Mouse (Mus musculus): ENCODE data around the gene Abhd2.

Gene Abhd2

GRCm38 (mm10) chr7:79294449-79294980, 21.5 kb downstream of the Abhd2 start:
- DNase-seq = no peak

DNA sequence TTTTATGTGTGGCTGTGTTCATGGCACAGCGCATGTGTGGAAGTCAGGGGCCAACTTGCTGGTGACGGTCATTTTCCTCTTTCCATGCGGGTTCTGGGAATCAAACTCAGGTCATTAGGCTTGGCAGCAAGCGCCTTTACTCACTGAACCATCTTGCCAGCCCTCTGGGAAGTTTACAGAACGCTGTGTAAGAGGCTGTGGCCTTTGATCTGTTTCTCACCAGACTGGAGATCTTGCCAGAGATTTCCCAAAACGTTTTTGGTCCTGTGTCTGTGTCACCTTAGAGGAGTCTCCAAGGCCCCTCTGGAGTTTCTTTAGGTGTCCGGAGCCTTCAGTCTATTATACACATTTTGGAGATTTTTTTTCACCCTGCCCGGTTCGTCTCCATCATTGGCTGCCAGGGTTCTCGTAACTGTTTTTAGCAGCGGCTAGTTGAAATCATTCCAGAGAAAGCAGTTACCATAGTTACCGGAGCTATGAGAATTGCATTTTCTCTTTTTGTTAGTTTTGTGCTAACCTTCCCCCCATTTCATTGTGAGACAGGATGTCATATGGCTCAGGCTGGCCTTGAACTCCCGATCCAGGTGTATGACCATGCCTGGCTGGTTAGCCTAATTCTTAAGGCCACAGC, 22.3 kb downstream of the Abhd2 start:
- DNase-seq = no peak

DNA sequence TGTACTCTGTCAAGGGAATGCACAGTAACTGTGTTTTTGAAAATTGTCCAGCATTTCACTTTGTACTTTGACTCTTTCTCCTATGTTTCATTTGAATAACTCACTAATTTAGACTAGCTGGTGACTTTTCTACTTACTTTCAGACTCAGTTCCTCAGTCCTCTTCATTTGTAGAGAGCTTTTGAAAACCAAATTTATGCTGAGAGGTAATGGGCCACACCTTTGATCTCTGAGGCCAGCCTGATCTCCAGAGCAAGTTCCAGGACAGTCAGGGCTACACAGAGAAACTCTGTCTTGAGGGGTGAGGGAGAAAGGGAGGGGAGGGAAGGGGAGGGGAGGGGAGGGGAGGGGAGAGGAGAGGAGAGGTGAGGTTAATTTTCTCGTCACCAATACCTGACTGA, 25.7 kb downstream of the Abhd2 start:
- DNase-seq = no peak

GRCm38 (mm10) chr7:79299548-79299947, 26.5 kb downstream of the Abhd2 start:
- no peak for DNase-seq

GRCm38 (mm10) chr7:79300432-79301151, 27.6 kb downstream of the Abhd2 start:
- DNase-seq = no peak

DNA sequence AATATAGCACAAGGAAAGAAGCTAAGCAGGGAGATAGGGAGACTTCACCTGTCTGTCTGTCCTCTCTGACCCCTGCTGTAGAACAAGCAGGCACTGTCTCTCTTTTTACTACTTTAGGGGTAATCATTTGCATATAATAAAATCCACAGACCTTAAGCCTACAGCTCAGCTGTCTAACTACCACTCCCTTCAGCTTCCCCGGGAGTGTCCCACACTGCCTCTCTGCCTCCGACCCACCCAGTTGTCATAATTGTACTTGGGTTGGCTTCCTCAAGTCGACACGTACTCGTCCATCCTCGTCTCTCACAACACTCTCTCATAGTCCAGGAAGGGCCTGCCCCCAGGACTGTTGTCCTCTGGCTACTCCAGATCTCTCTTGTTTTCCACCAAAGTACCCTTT, 29.1 kb downstream of the Abhd2 start:
- no peak for DNase-seq

DNA sequence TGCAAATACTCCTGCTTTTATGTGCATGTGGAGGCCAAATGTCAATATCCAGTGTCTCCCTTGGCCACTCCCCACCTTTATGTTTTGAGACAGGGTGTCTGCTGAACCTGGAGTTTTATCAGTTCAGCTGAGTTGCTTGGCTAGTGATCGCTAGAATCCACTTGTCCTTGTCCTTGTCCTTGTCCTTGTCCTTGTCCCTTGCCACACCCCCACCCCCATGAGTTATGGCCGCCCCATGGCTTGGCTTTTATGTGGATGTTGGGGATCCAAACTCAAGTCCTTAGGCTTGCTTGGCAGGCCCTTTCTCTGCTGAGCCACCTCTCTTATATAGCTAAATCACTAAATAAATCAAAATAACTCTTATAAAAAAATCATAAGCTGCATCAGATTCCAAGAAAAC, 29.6 kb downstream of the Abhd2 start:
- DNase-seq = no peak

DNA sequence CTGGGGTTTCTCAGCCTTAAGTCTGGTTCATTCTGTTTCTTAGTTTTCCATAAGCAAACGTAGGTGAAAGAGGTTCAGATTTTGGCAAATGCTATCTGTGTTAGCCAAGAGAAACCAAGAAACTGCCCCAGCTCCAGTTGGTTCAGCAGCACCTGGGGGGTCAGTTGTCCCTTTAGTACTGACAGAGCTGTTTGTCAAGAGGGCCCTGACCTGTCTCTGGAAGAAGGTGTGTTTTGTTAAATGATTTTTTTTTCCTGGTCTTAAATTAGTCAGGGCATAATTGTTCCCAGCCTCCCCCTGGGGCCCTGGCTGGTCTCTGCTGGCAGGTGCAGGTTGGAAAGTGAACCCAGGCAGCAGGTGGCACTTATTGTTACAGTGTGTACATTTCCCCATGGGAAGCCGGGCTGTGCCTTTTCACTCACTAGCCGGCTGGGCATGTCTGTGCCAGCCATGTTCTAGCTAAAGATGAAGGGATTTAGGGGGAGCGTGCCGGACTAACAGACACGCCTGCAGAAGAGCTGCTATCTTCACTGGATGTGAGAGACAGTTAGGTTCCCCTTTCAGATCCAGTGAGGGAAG, 30.3 kb downstream of the Abhd2 start:
- DNase-seq = no peak

- DNase-seq = no peak
Measured at GRCm38 (mm10) chr7:79308455-79309030, 35.5 kb downstream of the Abhd2 start.

GRCm38 (mm10) chr7:79309247-79310190, 36.5 kb downstream of the Abhd2 start:
- DNase-seq = peak in 1 of 2 experiments; percentile 65

GRCm38 (mm10) chr7:79310191-79310555, 37.2 kb downstream of the Abhd2 start:
- DNase-seq = no peak

DNA sequence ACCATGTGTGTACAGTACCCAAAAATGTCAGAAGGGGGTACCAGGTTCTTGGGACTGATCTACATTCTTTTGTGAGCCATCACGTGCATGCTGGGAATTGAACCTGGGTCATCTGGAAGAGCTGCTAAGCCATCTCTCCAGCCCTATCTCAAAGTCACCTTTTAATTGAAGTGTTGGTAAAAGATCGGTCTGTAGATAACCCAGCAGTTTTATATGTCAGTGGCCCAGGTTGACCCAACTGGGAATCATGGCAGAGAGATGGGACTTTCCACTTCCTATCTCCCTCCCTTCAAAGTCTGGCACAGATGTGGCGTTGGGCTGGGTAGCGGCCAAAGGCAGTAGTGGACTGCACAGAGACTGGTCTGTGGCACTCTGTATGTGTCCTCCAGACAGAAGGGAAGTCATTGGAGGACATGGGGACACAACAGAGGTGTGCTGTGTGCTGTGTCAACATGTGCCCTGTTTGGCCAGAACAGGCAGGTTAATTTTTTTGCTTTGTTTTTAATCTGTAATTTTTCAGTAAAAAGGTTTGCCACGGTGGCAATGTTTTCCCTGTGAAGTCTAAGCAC, 38.5 kb downstream of the Abhd2 start:
- peak in 1 of 2 experiments; percentile 59 for DNase-seq

- no peak for DNase-seq
Measured at GRCm38 (mm10) chr7:79312246-79312645, 39.2 kb downstream of the Abhd2 start.

GRCm38 (mm10) chr7:79313519-79314059, 40.6 kb downstream of the Abhd2 start:
- DNase-seq = peak in 1 of 2 experiments; percentile 46

DNA sequence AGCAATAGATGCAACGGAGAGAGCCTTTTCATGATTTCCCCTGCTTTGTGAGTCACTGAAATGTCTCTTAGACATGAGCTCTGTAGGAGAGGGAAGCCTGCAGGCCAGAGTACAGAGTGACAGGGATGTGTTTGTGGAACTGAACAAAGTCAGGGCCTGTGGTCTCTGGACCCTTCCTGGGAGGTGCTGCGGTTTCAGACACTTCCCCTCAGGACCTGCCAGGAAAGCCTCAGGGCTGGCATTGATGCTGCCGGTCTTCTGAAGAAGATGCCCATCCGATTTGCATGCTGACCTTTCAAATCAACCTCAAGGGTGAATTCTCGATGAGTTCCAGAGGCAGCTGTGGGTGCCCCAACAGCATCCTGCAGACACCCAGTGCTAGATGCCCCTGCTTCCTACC, 41.5 kb downstream of the Abhd2 start:
- DNase-seq = no peak

DNA sequence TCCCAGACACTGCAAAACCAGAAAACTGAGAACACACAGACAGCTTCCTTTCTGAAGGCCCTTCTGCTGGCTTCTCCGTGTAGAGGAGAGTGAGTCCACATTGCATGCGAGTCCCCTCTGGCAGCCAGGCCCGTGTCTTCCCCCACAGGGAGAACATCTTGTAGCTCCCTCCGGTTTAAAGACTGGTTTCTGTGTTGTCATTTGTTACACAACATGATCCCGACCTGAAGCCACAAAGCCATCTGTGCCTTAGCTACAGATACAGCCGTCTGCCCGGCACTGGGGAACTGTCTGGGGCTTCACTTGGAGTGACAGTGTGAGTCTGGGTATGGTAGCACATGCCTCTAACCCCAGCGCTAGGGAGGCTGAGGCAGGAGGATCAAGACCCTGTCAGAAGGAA, 42.1 kb downstream of the Abhd2 start:
- no peak for DNase-seq

DNA sequence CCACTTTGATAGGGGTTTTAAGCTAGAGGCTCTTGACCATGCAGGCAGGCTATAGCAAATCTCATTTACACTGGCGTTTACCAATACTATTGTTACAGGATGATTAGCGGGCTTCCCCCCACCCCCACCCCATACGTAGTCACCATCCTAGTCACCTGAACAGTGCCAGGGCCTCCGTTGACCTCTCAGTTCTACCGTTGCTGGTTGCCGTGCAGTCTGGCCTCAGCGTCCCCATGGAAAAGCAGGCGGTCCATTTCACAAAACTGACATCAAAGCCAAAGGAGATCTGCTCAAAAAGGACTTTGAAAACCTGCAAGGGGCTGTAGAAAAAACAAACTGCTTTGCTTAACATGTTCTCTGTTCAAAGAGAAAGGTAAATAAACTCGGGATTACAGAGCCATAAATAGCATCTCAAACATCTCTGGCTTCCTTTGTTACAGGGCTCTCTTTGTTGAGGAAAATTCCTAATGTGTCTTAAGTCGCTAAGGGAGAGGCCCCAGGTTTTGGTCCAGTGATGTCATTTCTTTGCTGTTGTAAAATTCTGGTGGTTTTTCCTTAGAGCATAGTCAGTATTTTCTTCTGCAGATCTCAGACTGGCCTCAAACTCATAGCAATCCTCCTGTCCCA, 43.2 kb downstream of the Abhd2 start:
- no peak for DNase-seq

DNA sequence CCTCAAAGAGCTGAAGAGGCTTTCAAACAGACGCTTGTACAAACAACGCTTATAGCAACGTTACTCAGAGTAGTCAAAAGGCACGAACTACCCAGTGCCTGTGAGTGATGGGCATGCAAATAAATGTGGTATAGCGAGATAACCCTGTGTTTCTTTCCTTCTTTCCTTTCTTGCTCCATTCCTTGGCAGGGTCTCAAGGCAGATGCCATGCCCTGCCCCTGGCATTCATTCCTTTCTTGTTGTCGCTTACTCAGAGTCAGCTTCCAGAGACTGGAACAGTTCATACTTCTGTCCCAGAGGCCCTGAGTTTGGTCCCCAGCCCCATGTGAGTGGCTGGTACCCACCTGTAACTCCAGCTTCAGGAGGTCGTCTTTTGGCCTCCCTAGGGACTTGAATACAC, 44.6 kb downstream of the Abhd2 start:
- DNase-seq = no peak

- no peak for DNase-seq
Measured at GRCm38 (mm10) chr7:79318110-79318801, 45.3 kb downstream of the Abhd2 start.

DNA sequence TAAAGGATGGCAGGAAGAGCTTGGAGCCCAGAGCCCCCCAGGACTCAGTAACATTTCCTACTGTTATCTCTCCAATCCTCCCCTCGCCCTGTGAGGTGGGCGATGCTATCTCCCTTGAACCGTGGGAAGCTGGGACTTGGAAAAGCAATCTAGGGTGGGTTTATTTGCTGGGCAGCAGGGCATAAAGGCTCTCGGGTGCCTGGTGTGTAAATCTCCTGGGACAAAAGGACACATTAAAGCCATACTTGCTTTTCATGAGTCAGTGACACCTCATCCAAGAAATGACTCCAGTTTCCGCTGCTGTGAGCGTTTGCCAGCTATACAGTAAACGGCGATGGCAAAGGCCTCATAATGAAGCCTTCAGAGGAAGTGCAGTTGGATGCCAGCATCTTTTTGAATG, 50.9 kb downstream of the Abhd2 start:
- DNase-seq = no peak

DNA sequence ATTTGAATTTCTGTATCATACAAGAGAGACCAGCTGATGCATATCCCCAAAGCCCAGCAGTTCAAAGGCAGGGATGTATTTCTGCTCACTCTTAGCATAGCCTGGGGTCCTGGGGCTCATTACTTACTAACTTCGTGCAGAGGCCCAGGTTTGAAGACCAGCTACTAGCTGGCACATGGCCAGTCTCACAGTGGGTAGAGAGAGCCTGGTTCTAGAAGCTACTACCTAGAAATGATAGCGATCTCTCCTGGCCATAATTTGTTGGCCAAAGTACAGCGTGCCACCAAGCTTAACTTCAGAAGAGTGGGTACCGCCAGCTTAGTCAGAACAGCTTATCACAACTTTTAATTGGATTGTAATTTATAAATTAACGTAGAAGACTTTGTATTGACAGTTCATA, 55.8 kb downstream of the Abhd2 start:
- DNase-seq = peak in 1 of 2 experiments; percentile 51
